Comparison of ENCODE assay signal across 18 mouse cellular contexts in the genomic region with DNA sequence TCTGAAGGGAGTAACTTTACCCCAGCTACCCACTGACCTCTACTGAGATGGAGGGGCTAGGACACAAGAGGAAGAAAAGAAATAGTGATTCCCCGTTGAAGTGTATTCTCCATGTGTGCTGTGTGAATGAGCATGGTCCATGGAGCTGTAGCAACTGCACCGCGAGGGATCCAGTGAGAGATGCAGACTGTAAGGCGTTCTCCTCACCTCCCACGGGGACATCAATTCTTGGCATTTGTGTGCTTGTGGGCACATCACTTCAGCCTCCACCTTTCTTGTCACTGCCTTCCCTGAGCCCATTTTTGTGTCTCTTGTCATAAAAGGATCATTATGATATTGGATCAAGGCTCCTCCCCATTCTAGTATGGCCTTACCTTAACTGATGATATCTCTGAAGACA. TPM values are rescaled to one million over a fixed set of nuclear protein-coding genes. Genes with fewer than 3 reads are reported as not detected.
DNase-seq lines count a peak whose midpoint lies in the region.
"Had no signal": no experiment of that assay in that cellular context is flagged by ENCODE, and none has a peak within 500 bp of the region (broad histone marks: within the 10 kb centered on the region; RNA-seq: fewer than 3 reads in every experiment).

No protein-coding gene starts in this region.

- intact Hi-C loops in left cerebral cortex, postnatal 14 days (cut with DNase I) = no loop called here

- peak; percentile 6 to 48 for DNase-seq in left cerebral cortex, adult 18-20 months (ENCODE audit: low spot score in 2 of 2)
- no peak for DNase-seq in left cerebral cortex, postnatal 14 days (ENCODE audit: low spot score in 2 of 2)
- peak; percentile 51 for DNase-seq in right cerebral cortex, adult 18-20 months
- no peak for DNase-seq in right cerebral cortex, postnatal 10 days (ENCODE audit: low spot score in 2 of 2)
- DNase-seq in brain, adult 2 months (ENCODE audit: low read depth, low spot score) = peak; percentile 63
- peak; percentile 3 to 11 for DNase-seq in frontal cortex, postnatal 25 days (ENCODE audit: low spot score in 2 of 2)
- no peak for DNase-seq in embryo, embryonic 10.5 days (ENCODE audit: low spot score)
- DNase-seq: adrenal gland, adult 2 months; adrenal gland, postnatal 14 days; cerebellum, adult 18-20 months; cerebellum, adult 9-10 months; cerebellum, postnatal 14 days; forebrain, postnatal 0 days; gastrocnemius, adult 2 months; gastrocnemius, postnatal 14 days; heart, adult 11 months had no signal

RNA-seq across cellular contexts. Expression of a gene that starts 34.9 kb away (rescaled TPM):
- 10 to 100 TPM; 14.2 to 15.2 TPM for total RNA-seq in left cerebral cortex, adult 18-20 months (2021)
- 10 to 100 TPM in 1 of 2 experiments, 1 to 10 TPM in 1; 9.6 to 10.6 TPM for total RNA-seq in left cerebral cortex, postnatal 14 days (2021)
- total RNA-seq: hematopoietic stem cell, adult 5-6 weeks; MEL had no signal

Comparison
In these comparisons a context has a peak if more than half of its experiments do, and no peak if none do; other contexts are left out.
1. DNase-seq: peak in left cerebral cortex, adult 18-20 months (2 of 2), right cerebral cortex, adult 18-20 months (single experiment), brain, adult 2 months (single experiment) and frontal cortex, postnatal 25 days (2 of 2); none in left cerebral cortex, postnatal 14 days (0 of 2), right cerebral cortex, postnatal 10 days (0 of 2) and embryo, embryonic 10.5 days (single experiment).